Mouse (Mus musculus) 3134 (cell line): Measurements from ENCODE around the gene Ghdc.

Experiments
- DNase-seq: peaks from one replicate; pipeline ENCODE4 v3.0.0-alpha.2; 2011; ENCODE audit warnings: low spot score; ENCODE audit not compliant: insufficient read length; ENCODE audit errors: extremely low read depth

Gene Ghdc

DNA sequence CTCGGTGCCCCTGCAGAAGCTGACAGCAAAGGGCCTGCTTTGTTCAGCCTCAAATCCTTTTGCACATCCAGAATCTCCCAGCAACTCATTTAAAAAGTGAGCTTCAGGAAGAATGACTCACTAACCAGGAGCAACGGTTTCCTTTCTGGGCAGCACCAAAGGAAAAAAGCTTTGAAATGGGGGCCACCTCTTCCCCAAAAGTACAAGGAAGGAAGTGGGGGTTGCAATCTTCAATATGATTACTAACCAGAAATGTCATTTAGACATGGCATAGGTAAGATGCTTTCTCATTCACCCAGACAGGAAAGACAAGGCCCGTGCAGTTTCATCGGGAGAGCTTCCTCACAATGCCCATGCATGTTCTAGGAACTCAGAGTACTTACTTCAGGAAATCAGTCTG lies 49.5 kb downstream of the Ghdc start:
- DNase-seq: no peak

DNA sequence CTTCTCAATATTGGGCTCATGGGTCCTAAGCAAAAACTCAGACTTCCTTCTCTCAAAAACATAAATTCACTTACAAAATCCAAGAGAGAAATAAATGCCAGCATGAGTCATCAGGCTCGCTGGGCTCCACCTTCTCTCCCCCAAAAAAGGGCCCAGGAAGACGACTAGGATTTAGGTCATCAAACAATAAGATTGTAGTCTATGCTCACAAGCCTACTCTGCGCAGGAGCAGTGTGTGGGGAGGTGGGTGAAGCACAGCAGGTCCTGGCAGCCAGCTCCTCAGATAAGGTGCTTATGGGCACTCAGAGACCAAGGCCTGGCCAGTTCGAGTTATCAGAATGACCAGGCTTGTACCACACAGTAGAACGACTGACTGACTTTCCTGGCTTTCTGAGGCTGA lies 50.4 kb downstream of the Ghdc start:
- no peak for DNase-seq

DNA sequence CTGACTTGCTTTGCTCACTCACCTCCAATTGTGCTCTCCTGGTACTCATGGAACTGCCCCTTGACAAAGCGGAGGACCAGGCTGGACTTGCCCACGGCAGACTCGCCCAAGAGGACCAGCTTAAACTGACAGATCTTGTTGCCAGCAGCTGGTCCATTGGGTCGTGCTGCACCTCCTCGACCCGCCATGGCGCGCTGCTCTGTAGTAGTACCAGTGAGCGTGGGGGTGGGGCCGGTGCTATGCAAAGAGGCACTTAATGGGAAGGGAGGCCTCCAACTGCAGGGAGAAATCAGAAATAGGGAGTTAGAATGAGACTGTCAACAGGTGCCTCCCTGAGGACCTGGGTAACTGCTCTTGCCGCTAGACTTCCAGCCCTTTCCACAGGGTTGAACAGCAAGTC lies 50.9 kb downstream of the Ghdc start:
- no peak for DNase-seq

DNA sequence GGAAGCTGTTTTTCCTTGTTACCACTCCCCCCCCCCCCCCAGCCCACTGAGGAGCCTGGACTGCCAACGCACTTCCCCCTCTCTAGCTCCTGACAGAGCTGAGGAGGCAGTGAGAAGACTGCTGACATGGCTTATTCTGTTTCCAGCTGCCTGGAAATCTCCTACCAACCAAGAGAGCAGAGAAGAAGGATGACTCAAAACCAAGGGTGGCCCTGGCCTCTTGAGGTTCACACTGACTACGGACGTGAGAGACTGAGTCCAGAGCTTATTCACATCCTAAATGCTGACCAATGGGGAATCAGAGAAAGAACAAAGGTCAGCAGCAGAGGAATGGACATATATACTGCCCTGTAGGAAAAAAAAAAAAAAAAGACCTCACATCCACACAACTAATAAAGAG lies 51.4 kb downstream of the Ghdc start:
- no peak for DNase-seq

DNA sequence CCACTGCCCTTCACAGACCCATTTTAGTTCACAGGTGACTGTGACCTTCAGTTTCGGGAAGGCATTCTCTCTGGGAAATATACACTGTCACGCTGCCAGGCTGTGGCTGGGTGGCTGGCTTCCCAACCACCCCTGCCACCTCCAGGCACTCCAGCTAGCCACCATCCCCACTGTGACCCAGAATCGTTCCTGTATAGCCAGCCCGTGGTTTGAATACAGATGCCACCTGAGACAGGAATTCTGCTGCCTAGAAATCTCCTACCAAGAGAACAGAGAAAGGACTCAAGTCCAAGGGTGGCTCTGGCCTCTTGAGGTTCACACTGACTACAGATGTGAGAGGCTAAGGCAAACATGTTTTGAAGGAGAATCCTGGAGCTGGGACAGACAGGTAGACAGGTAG lies 51.9 kb downstream of the Ghdc start:
- DNase-seq: no peak

DNA sequence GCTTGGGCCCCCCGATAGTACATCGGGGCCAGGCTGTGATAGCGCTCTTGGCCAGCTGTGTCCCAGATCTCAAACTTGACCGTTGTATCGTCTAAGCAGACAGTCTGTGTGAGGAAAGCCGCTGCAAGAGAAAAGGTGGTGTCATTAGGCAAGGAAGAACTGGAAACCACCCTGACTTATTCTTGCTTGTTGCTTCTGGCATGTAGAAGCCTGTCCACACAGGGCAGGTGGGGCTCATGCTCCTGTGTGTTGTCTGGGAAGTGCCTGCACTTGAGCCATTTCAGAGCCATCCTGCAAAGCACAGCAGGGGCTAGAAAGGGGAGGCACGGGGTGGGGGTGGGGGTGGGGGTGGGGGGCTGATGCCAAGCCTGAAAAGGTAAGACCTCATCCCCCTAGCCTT lies 52.3 kb downstream of the Ghdc start:
- DNase-seq: no peak

DNA sequence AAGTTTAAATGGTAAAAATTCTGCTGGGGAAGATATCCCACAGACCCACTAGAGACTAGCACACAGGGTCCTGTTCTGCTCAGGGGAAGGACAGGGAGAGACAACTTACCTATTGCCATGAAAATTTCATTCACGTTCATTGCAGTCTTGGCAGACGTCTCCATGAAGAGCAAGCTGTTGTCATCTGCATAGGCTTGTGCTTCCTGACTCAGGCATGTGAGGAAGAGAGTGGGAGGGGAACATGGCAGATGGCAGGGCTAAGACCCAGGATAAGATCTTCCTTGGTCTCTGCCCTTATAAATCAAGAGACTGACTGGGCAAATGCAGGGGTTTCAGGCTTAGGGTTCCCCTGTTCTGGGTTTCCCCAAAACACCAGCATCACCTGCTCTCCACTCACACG lies 54.1 kb downstream of the Ghdc start:
- DNase-seq: no peak
